Mouse (Mus musculus): ENCODE results near the gene Fsd1. TPM values are rescaled to one million over a fixed set of nuclear protein-coding genes. Genes with fewer than 3 reads are reported as not detected.

Gene Fsd1
- polyA plus RNA-seq, 1 experiment from 2014 or later = 42.4 TPM

DNA sequence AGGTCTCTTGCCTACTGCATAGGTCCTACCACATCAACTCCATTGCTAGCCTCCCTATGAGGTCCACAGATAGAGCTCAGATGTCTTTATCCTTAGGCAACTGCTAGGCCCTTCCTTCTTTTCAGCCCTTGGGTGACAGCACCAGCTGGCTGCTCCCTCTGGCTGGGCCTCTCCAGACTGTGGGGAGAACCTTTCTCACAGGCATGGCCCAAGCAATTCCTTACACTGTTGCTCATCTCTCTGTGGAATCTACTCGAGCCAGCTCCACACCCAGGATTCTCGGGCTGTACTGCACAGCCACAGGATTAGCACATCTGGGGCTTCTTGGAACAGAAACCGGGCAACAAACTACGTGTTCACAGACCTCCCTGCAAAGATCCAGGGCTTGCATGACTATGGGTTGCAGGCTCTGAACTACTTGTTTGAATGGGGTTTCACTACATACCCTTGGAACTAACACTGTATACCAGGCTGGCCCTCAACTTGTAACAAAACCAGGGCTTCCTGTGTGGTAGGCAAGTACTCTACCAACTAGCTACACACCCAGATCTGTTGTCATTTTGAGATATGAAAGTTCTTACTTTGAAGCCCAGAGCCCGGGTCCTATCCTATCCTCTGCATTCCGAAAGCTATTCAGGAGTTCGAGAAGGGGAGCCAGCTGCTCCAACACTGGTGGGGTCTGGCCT, 47.9 kb downstream of the Fsd1 start:
- peaks cover 23% of the 10 kb centered on the region for H3K4me1 ChIP-seq (replicated peaks)
- H3K36me3 ChIP-seq = peaks cover 48% of the 10 kb centered on the region
- H3K4me2 ChIP-seq = peak overlapping the region; percentile 51; the same call in 1 of the 2 replicates
- H3K4me3 ChIP-seq (replicated peaks) = peak overlapping the region; percentile 84; the same call in 1 of the 2 replicates
- no peak for ATAC-seq (ENCODE audit: insufficient number of reproducible peaks, insufficient read depth, low FRiP score, low TSS enrichment, low read depth)
- WGBS = 89% methylated on average over 7 of the region's 7 CpGs
- H3K27ac ChIP-seq = no peak overlapping the region
- H3K9me3 ChIP-seq = no peaks in the 10 kb centered on the region
- H3K27me3 ChIP-seq = no peaks in the 10 kb centered on the region
- peak overlapping the region; percentile 84; the same call in 1 of the 2 replicates for H3K9ac ChIP-seq (replicated peaks)

DNA sequence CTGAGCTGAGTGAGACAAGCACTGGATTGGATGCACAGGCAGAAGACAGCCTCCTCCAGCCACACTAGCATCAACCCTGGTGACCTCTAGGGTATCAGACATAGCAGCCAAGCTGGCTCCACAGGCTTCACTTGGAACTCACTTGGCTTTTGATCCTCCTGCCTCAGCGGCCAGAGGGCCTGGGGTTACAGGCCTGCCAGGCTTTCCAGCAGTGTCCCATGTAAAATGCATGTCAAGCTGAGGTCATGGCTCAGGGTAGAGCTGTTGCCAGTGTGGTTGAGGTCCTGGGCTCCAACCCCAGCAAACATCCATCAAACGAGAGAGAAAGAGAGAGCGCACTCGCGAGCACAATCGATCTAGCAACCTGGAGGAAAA, 48.4 kb downstream of the Fsd1 start:
- Histone ChIP-seq H3K36me3 (peaks cover 43% of the 10 kb centered on the region), H3K4me2 (peak overlapping the region; percentile 51), H3K9me3 (no peaks in the 10 kb centered on the region), H3K27ac (no peak overlapping the region), H3K4me1 (replicated peaks) (peaks cover 23% of the 10 kb centered on the region), H3K4me3 (replicated peaks) (peak overlapping the region; percentile 84), H3K27me3 (no peaks in the 10 kb centered on the region), H3K9ac (replicated peaks) (peak overlapping the region; percentile 84)
- 84% methylated on average over 6 of the region's 6 CpGs for WGBS
- ATAC-seq (ENCODE audit: insufficient number of reproducible peaks, insufficient read depth, low FRiP score, low TSS enrichment, low read depth) = no peak

DNA sequence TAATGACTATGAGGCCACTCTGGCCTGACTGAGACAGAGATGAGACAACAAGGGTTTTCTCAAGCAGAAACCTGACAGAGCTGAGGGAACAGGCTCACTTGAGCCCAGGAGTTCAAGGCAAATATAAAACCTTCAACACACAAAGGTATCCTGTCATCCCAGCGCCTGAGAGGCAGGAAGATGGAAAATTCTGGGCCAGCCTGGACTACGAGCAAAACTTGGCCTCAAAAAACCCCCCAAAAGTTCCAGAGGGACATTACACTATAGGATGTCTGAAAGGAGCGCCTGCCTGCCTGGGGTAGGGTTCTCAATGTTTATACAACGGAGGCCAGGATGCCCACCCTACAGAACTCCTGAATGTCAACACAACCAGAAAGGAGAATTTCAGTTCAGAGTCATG, 48.9 kb downstream of the Fsd1 start:
- ATAC-seq (ENCODE audit: insufficient number of reproducible peaks, insufficient read depth, low FRiP score, low TSS enrichment, low read depth) = no peak
- peak overlapping the region; percentile 84 for H3K4me3 ChIP-seq (replicated peaks)
- H3K9ac ChIP-seq (replicated peaks) = peak overlapping the region; percentile 84
- no peaks in the 10 kb centered on the region for H3K9me3 ChIP-seq
- peak overlapping the region; percentile 51 for H3K4me2 ChIP-seq
- 72% methylated on average over 4 of the region's 4 CpGs for WGBS
- H3K4me1 ChIP-seq (replicated peaks) = peaks cover 23% of the 10 kb centered on the region
- no peak overlapping the region for H3K27ac ChIP-seq
- H3K27me3 ChIP-seq = no peaks in the 10 kb centered on the region
- H3K36me3 ChIP-seq = peaks cover 39% of the 10 kb centered on the region

- peaks cover 30% of the 10 kb centered on the region for H3K4me1 ChIP-seq (replicated peaks)
- peak within 1 kb of the TSS; percentile 51 for H3K4me2 ChIP-seq
- no peaks in the 10 kb centered on the region for H3K9me3 ChIP-seq
- no peaks in the 10 kb centered on the region for H3K27me3 ChIP-seq
- H3K9ac ChIP-seq (replicated peaks) = peak within 1 kb of the TSS; percentile 84
- peak within 1 kb of the TSS; percentile 93 for H3K27ac ChIP-seq
- peak; percentile 86 for ATAC-seq (ENCODE audit: insufficient number of reproducible peaks, insufficient read depth, low FRiP score, low TSS enrichment, low read depth)
- peak within 1 kb of the TSS; percentile 84 for H3K4me3 ChIP-seq (replicated peaks)
- under 1% methylated on average over 74 of the region's 74 CpGs for WGBS
- peaks cover 31% of the 10 kb centered on the region for H3K36me3 ChIP-seq
Observed at GRCm38 (mm10) chr17:56036176-56036900, 50.0 kb downstream of the Fsd1 start, which contains the start of gene Sh3gl1. Sh3gl1 (minus strand) TSS chr17:56036635.

GRCm38 (mm10) chr17:56036901-56037287, 50.6 kb downstream of the Fsd1 start:
- Histone ChIP-seq H3K36me3 (peaks cover 29% of the 10 kb centered on the region), H3K27ac (0 out of 2 replicates have a peak overlapping the region, but pooled peaks have one; percentile 30), H3K4me2 (peak overlapping the region; percentile 48), H3K27me3 (no peaks in the 10 kb centered on the region), H3K9ac (replicated peaks) (no peak overlapping the region), H3K4me1 (replicated peaks) (peaks cover 35% of the 10 kb centered on the region), H3K9me3 (no peaks in the 10 kb centered on the region), H3K4me3 (replicated peaks) (peak overlapping the region; percentile 84)
- ATAC-seq (ENCODE audit: insufficient number of reproducible peaks, insufficient read depth, low FRiP score, low TSS enrichment, low read depth) = peak; percentile 6; the same call in 1 of the 2 replicates
- 39% methylated on average over 13 of the region's 13 CpGs for WGBS

DNA sequence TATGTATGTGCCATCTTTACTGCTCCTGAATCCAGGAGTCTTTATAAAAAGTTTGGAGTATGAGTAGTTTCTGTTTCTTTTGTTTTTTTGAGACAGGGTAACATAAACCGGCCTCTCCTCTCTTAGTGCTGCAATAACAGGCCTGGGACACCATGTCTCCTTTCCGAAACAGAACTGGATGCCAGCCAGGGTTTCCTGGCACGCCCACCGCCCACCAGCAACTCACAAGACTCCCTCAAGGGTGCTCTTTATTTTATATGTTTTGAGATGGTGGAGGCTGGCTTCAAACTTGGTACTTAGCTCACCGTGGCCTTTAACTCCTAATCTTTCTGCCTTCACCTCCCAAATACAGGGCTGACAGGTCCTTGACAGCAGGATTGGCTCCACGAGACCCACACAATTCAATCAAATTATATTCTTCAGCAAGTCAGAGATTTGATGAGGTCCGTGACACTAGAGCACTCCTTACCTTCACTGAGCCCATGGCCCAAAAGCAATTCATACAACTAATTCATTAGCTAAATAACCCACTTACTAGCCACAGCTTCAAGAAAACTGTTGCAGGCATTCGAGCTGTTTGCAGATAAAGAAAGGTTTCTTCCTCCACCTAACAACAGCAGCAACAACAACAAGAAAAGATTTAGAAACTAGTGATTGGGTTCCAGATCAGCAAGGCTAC, 52.4 kb downstream of the Fsd1 start:
- no peak overlapping the region for H3K9ac ChIP-seq (replicated peaks)
- no peak overlapping the region for H3K4me2 ChIP-seq
- ATAC-seq (ENCODE audit: insufficient number of reproducible peaks, insufficient read depth, low FRiP score, low TSS enrichment, low read depth) = no peak
- H3K27ac ChIP-seq = no peak overlapping the region
- peaks cover 29% of the 10 kb centered on the region for H3K4me1 ChIP-seq (replicated peaks)
- no peaks in the 10 kb centered on the region for H3K9me3 ChIP-seq
- H3K36me3 ChIP-seq = peaks cover 16% of the 10 kb centered on the region
- no peaks in the 10 kb centered on the region for H3K27me3 ChIP-seq
- H3K4me3 ChIP-seq (replicated peaks) = no peak overlapping the region
- WGBS = 88% methylated on average over 8 of the region's 8 CpGs

GRCm38 (mm10) chr17:56039345-56039744, 53.0 kb downstream of the Fsd1 start:
- 77% methylated on average over 4 of the region's 4 CpGs for WGBS
- Histone ChIP-seq H3K36me3 (peaks cover 16% of the 10 kb centered on the region), H3K4me2 (peak overlapping the region; percentile 84; the same call in 1 of the 2 replicates), H3K9me3 (no peaks in the 10 kb centered on the region), H3K27ac (no peak overlapping the region), H3K27me3 (no peaks in the 10 kb centered on the region), H3K4me3 (replicated peaks) (no peak overlapping the region), H3K4me1 (replicated peaks) (peaks cover 29% of the 10 kb centered on the region), H3K9ac (replicated peaks) (no peak overlapping the region)
- no peak for ATAC-seq (ENCODE audit: insufficient number of reproducible peaks, insufficient read depth, low FRiP score, low TSS enrichment, low read depth)

- H3K36me3 ChIP-seq = peaks cover 20% of the 10 kb centered on the region
Observed at GRCm38 (mm10) chr17:56040030-56040856, 53.9 kb downstream of the Fsd1 start, which contains the start of gene Chaf1a. Chaf1a (plus strand) TSS chr17:56040439.

DNA sequence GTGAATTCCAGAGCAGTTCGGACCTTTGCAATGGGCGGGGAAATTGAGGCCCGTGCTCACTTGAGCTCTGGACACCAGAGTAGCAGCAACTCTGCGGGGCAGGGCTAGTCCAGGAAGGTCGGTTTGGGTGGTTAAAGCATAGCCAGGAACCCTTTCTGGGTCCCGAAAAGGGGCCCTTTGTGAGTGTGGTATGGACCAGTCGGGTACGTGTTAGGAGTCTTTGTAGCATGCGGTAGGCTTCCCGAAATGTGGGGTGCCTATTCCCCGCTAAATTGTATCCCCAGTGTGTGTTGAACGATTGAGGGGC, 54.5 kb downstream of the Fsd1 start:
- Histone ChIP-seq H3K4me1 (replicated peaks) (peaks cover 18% of the 10 kb centered on the region), H3K27me3 (no peaks in the 10 kb centered on the region), H3K4me2 (peak overlapping the region; percentile 84), H3K36me3 (peaks cover 26% of the 10 kb centered on the region), H3K27ac (peak overlapping the region; percentile 84), H3K9ac (replicated peaks) (peak overlapping the region; percentile 92), H3K9me3 (no peaks in the 10 kb centered on the region), H3K4me3 (replicated peaks) (peak overlapping the region; percentile 84)
- WGBS = 2% methylated on average over 12 of the region's 12 CpGs
- no peak for ATAC-seq (ENCODE audit: insufficient number of reproducible peaks, insufficient read depth, low FRiP score, low TSS enrichment, low read depth)

More at GRCm38 (mm10) chr17:56040030-56040856, 53.9 kb downstream of the Fsd1 start, which contains the start of gene Chaf1a:
- H3K27ac ChIP-seq = peak within 1 kb of the TSS; percentile 84
- under 1% methylated on average over 63 of the region's 68 CpGs for WGBS
- no peaks in the 10 kb centered on the region for H3K9me3 ChIP-seq
- H3K9ac ChIP-seq (replicated peaks) = peak within 1 kb of the TSS; percentile 92
- H3K4me1 ChIP-seq (replicated peaks) = peaks cover 21% of the 10 kb centered on the region
- peak; percentile 84 for ATAC-seq (ENCODE audit: insufficient number of reproducible peaks, insufficient read depth, low FRiP score, low TSS enrichment, low read depth)
- no peaks in the 10 kb centered on the region for H3K27me3 ChIP-seq
- peak within 1 kb of the TSS; percentile 84 for H3K4me2 ChIP-seq
- peak within 1 kb of the TSS; percentile 84 for H3K4me3 ChIP-seq (replicated peaks)
